Mouse (Mus musculus) kidney, postnatal 36 days (tissue): ENCODE measurements around the gene Ms4a12.
"Not testable (repeated sequence)": the region's sequence is repeated elsewhere in the genome, so short reads cannot be mapped to it uniquely, and the experiment has no call there.

ENCODE experiments used
- DNase-seq, 2 experiments: peaks; one replicate each; pipeline ENCODE4 v3.0.0; 2021 to 2022; ENCODE audit warnings: mixed read lengths in 2 of 2

The Ms4a12 gene

GRCm38 (mm10) chr19:11232348-11232747, at the start of gene Ms4a12:
TSS of gene Ms4a12 (minus strand) at chr19:11232448.
- no peak for DNase-seq

- no peak for DNase-seq
These were observed 48.0 kb upstream of the Ms4a12 start for GRCm38 (mm10) chr19:11280223-11280622.

GRCm38 (mm10) chr19:11276431-11276830, 44.2 kb upstream of the Ms4a12 start:
- no peak for DNase-seq

GRCm38 (mm10) chr19:11266956-11267355, 34.7 kb upstream of the Ms4a12 start:
- no peak for DNase-seq

GRCm38 (mm10) chr19:11266052-11266845, 34.0 kb upstream of the Ms4a12 start, which contains the start of gene Ms4a1:
TSS of gene Ms4a1 (minus strand) at chr19:11266241.
- DNase-seq, result no peak

- no peak for DNase-seq
These were observed 32.4 kb upstream of the Ms4a12 start for GRCm38 (mm10) chr19:11264602-11265185.

GRCm38 (mm10) chr19:11263549-11263948, 31.3 kb upstream of the Ms4a12 start:
- no peak for DNase-seq

- DNase-seq, result not testable (repeated sequence)
These were observed 30.7 kb upstream of the Ms4a12 start for GRCm38 (mm10) chr19:11262932-11263331.

GRCm38 (mm10) chr19:11261522-11261921, 29.3 kb upstream of the Ms4a12 start:
- no peak for DNase-seq

GRCm38 (mm10) chr19:11244230-11244629, 12.0 kb upstream of the Ms4a12 start:
- no peak for DNase-seq

GRCm38 (mm10) chr19:11242560-11242959, 10.3 kb upstream of the Ms4a12 start:
- no peak for DNase-seq

- DNase-seq, result no peak
These were observed 3.6 kb upstream of the Ms4a12 start for GRCm38 (mm10) chr19:11235820-11236219.

GRCm38 (mm10) chr19:11234921-11235735, 2.9 kb upstream of the Ms4a12 start:
- no peak for DNase-seq

- no peak for DNase-seq
These were observed 2.0 kb upstream of the Ms4a12 start for GRCm38 (mm10) chr19:11234244-11234643.

- DNase-seq, result no peak
These were observed 35.7 kb downstream of the Ms4a12 start, which contains the start of gene Ms4a13 for GRCm38 (mm10) chr19:11196546-11196945. TSS of gene Ms4a13 (minus strand) at chr19:11196737.

GRCm38 (mm10) chr19:11192552-11192951, 39.7 kb downstream of the Ms4a12 start:
- no peak for DNase-seq

- DNase-seq, result peak in 1 of 2 experiments; percentile 30
These were observed 48.1 kb downstream of the Ms4a12 start for GRCm38 (mm10) chr19:11184121-11184520.

GRCm38 (mm10) chr19:11177464-11177863, 54.8 kb downstream of the Ms4a12 start:
- no peak for DNase-seq

- peak in 1 of 2 experiments; percentile 40 for DNase-seq
These were observed 67.1 kb downstream of the Ms4a12 start, which contains the start of gene 1700025F22Rik for GRCm38 (mm10) chr19:11165172-11165571. TSS of gene 1700025F22Rik (minus strand) at chr19:11165320.
